Mouse (Mus musculus): ENCODE measurements around the gene Pla2g6. TPM values are rescaled to one million over a fixed set of nuclear protein-coding genes. Genes with fewer than 3 reads are reported as not detected.
A peak's percentile ranks its signal among the peaks of the same experiment; 100 is the strongest.

Pla2g6 gene
- polyA plus RNA-seq, 1 experiment from 2014 or later: 8.8 TPM

- H3K27ac ChIP-seq (replicated peaks): no peak overlapping the region; the same call in 1 of the 2 replicates
- H3K36me3 ChIP-seq (ENCODE audit: control insufficient read depth, insufficient read depth, low read length): no peaks in the 10 kb centered on the region
- WGBS: 88% methylated on average over 4 of the region's 4 CpGs
- H3K4me3 ChIP-seq (ENCODE audit: low read depth, low read length): no peak overlapping the region
- TF ChIP-seq CTCF (IDR thresholded peaks at IDR 0.05; ENCODE audit: low read depth): no peak
- no peak overlapping the region for H3K9ac ChIP-seq (ENCODE audit: low read length)
- DNase-seq (ENCODE audit: low spot score) (no peak), ATAC-seq (ENCODE audit: low FRiP score, low TSS enrichment) (no peak)
- H3K4me2 ChIP-seq (replicated peaks; ENCODE audit: low read depth): no peak overlapping the region
- H3K27me3 ChIP-seq (ENCODE audit: control insufficient read depth, insufficient read depth, low read length): no peaks in the 10 kb centered on the region
- no peaks in the 10 kb centered on the region for H3K9me3 ChIP-seq (ENCODE audit: control insufficient read depth, low read length)
- H3K4me1 ChIP-seq (replicated peaks; ENCODE audit: control insufficient read depth, insufficient read depth): peaks cover 3% of the 10 kb centered on the region
Observed at GRCm38 (mm10) chr15:79328939-79329275, 717 bp upstream of the Pla2g6 start.

GRCm38 (mm10) chr15:79326971-79327961, 924 bp downstream of the Pla2g6 start:
- H3K4me3 ChIP-seq (ENCODE audit: low read depth, low read length): peak overlapping the region; percentile 53
- H3K9me3 ChIP-seq (ENCODE audit: control insufficient read depth, low read length): no peaks in the 10 kb centered on the region
- H3K9ac ChIP-seq (ENCODE audit: low read length): peak overlapping the region; percentile 75
- no peaks in the 10 kb centered on the region for H3K27me3 ChIP-seq (ENCODE audit: control insufficient read depth, insufficient read depth, low read length)
- peak overlapping the region; percentile 97 for H3K27ac ChIP-seq (replicated peaks)
- TF ChIP-seq EP300 (optimal IDR thresholded peaks at IDR 0.05): peak; percentile 47
- TF ChIP-seq CTCF (IDR thresholded peaks at IDR 0.05; ENCODE audit: low read depth): no peak
- ATAC-seq (ENCODE audit: low FRiP score, low TSS enrichment) (peak; percentile 76), DNase-seq (ENCODE audit: low spot score) (peak; percentile 82)
- no peaks in the 10 kb centered on the region for H3K36me3 ChIP-seq (ENCODE audit: control insufficient read depth, insufficient read depth, low read length)
- peak overlapping the region; percentile 86 for H3K4me2 ChIP-seq (replicated peaks; ENCODE audit: low read depth)
- peaks cover 14% of the 10 kb centered on the region for H3K4me1 ChIP-seq (replicated peaks; ENCODE audit: control insufficient read depth, insufficient read depth)
- 12% methylated on average over 20 of the region's 20 CpGs for WGBS

GRCm38 (mm10) chr15:79326264-79326663, 1.9 kb downstream of the Pla2g6 start:
- Histone ChIP-seq H3K27me3 (ENCODE audit: control insufficient read depth, insufficient read depth, low read length) (no peaks in the 10 kb centered on the region), H3K4me3 (ENCODE audit: low read depth, low read length) (no peak overlapping the region), H3K4me2 (replicated peaks; ENCODE audit: low read depth) (no peak overlapping the region), H3K36me3 (ENCODE audit: control insufficient read depth, insufficient read depth, low read length) (no peaks in the 10 kb centered on the region), H3K27ac (replicated peaks) (peak overlapping the region; percentile 97), H3K9ac (ENCODE audit: low read length) (no peak overlapping the region), H3K9me3 (ENCODE audit: control insufficient read depth, low read length) (no peaks in the 10 kb centered on the region), H3K4me1 (replicated peaks; ENCODE audit: control insufficient read depth, insufficient read depth) (peaks cover 14% of the 10 kb centered on the region)
- peak; percentile 50 for DNase-seq (ENCODE audit: low spot score)
- 49% methylated on average over 4 of the region's 4 CpGs for WGBS
- no peak for ATAC-seq (ENCODE audit: low FRiP score, low TSS enrichment)
- TF ChIP-seq EP300 (optimal IDR thresholded peaks at IDR 0.05) (no peak), CTCF (IDR thresholded peaks at IDR 0.05; ENCODE audit: low read depth) (no peak)

DNA sequence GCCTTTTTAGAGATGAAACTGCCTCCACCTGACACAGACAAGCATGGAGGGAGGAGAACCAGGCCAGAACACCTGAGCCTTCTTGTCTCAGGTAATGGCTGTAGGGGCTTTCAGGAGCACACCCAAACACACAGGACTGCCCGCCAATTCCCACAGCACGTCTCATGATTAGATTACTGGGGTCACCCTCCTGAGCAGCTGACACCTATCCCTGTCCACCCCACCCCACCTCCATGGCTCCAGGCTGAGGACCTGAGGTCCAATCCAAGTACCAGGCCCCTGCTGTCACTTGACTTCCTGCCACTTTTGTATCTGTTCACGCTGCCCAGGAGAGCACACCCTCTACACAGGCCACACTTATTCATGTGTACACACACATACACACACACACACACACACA, 2.4 kb downstream of the Pla2g6 start:
- Histone ChIP-seq H3K27ac (replicated peaks) (peak overlapping the region; percentile 97), H3K9ac (ENCODE audit: low read length) (no peak overlapping the region), H3K4me1 (replicated peaks; ENCODE audit: control insufficient read depth, insufficient read depth) (peaks cover 14% of the 10 kb centered on the region), H3K4me2 (replicated peaks; ENCODE audit: low read depth) (no peak overlapping the region), H3K9me3 (ENCODE audit: control insufficient read depth, low read length) (no peaks in the 10 kb centered on the region), H3K36me3 (ENCODE audit: control insufficient read depth, insufficient read depth, low read length) (no peaks in the 10 kb centered on the region), H3K4me3 (ENCODE audit: low read depth, low read length) (no peak overlapping the region), H3K27me3 (ENCODE audit: control insufficient read depth, insufficient read depth, low read length) (no peaks in the 10 kb centered on the region)
- ATAC-seq (ENCODE audit: low FRiP score, low TSS enrichment): no peak
- 72% methylated on average over 3 of the region's 3 CpGs for WGBS
- DNase-seq (ENCODE audit: low spot score): peak; percentile 39
- TF ChIP-seq CTCF (IDR thresholded peaks at IDR 0.05; ENCODE audit: low read depth) (no peak), EP300 (optimal IDR thresholded peaks at IDR 0.05) (no peak)

DNA sequence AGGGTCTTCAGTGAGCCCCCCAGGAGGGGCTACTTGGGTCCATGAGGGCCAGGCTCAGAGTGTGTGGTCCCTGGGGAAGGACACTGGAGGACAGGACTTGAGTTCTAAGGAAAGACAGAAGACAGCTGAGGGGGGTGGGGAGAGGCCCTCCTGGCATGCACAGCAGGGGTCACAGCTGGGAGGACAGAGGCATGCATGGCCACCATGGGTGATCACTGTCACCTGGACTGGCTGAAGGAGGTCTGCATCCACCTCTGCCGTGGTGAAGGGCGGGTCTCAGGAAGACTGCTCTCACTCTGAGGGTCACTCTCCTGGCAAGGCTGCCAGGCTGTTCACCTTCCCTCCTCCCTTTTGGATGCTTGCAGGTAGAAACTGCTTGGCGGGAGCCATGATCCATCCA, 3.8 kb downstream of the Pla2g6 start:
- TF ChIP-seq EP300 (optimal IDR thresholded peaks at IDR 0.05) (no peak), CTCF (IDR thresholded peaks at IDR 0.05; ENCODE audit: low read depth) (no peak)
- no peak for DNase-seq (ENCODE audit: low spot score)
- no peak for ATAC-seq (ENCODE audit: low FRiP score, low TSS enrichment)
- WGBS: 73% methylated on average over 3 of the region's 3 CpGs
- no peaks in the 10 kb centered on the region for H3K27me3 ChIP-seq (ENCODE audit: control insufficient read depth, insufficient read depth, low read length)
- no peaks in the 10 kb centered on the region for H3K9me3 ChIP-seq (ENCODE audit: control insufficient read depth, low read length)
- peaks cover 14% of the 10 kb centered on the region for H3K4me1 ChIP-seq (replicated peaks; ENCODE audit: control insufficient read depth, insufficient read depth)
- H3K9ac ChIP-seq (ENCODE audit: low read length): no peak overlapping the region
- H3K36me3 ChIP-seq (ENCODE audit: control insufficient read depth, insufficient read depth, low read length): no peaks in the 10 kb centered on the region
- H3K27ac ChIP-seq (replicated peaks): peak overlapping the region; percentile 84
- no peak overlapping the region for H3K4me3 ChIP-seq (ENCODE audit: low read depth, low read length)
- H3K4me2 ChIP-seq (replicated peaks; ENCODE audit: low read depth): no peak overlapping the region

- no peak for DNase-seq (ENCODE audit: low spot score)
- H3K9ac ChIP-seq (ENCODE audit: low read length): no peak overlapping the region
- WGBS: 79% methylated on average over 4 of the region's 4 CpGs
Observed at GRCm38 (mm10) chr15:79323791-79324155, 4.4 kb downstream of the Pla2g6 start.

More at GRCm38 (mm10) chr15:79323791-79324155, 4.4 kb downstream of the Pla2g6 start:
- no peak for ATAC-seq (ENCODE audit: low FRiP score, low TSS enrichment)
- H3K27me3 ChIP-seq (ENCODE audit: control insufficient read depth, insufficient read depth, low read length): no peaks in the 10 kb centered on the region
- H3K27ac ChIP-seq (replicated peaks): peak overlapping the region; percentile 84
- H3K9me3 ChIP-seq (ENCODE audit: control insufficient read depth, low read length): no peaks in the 10 kb centered on the region
- TF ChIP-seq CTCF (IDR thresholded peaks at IDR 0.05; ENCODE audit: low read depth): no peak
- no peak for TF ChIP-seq EP300 (optimal IDR thresholded peaks at IDR 0.05)
- H3K36me3 ChIP-seq (ENCODE audit: control insufficient read depth, insufficient read depth, low read length): no peaks in the 10 kb centered on the region
- H3K4me2 ChIP-seq (replicated peaks; ENCODE audit: low read depth): no peak overlapping the region
- H3K4me1 ChIP-seq (replicated peaks; ENCODE audit: control insufficient read depth, insufficient read depth): peaks cover 14% of the 10 kb centered on the region
- no peak overlapping the region for H3K4me3 ChIP-seq (ENCODE audit: low read depth, low read length)
